Mouse (Mus musculus) lung, postnatal 0 days (tissue): Measurements from ENCODE around the gene Gm27021.

Source experiments
- CTCF ChIP-seq: IDR thresholded peaks from 2 replicates; pipeline ENCODE4 v1.5.1; 2016; ENCODE audit warnings: antibody characterized with exemption, mild to moderate bottlenecking
- EP300 ChIP-seq: IDR thresholded peaks from 2 replicates; pipeline ENCODE4 v1.6.1; 2016; ENCODE audit warnings: antibody characterized with exemption, mild to moderate bottlenecking, control low read depth

DNA sequence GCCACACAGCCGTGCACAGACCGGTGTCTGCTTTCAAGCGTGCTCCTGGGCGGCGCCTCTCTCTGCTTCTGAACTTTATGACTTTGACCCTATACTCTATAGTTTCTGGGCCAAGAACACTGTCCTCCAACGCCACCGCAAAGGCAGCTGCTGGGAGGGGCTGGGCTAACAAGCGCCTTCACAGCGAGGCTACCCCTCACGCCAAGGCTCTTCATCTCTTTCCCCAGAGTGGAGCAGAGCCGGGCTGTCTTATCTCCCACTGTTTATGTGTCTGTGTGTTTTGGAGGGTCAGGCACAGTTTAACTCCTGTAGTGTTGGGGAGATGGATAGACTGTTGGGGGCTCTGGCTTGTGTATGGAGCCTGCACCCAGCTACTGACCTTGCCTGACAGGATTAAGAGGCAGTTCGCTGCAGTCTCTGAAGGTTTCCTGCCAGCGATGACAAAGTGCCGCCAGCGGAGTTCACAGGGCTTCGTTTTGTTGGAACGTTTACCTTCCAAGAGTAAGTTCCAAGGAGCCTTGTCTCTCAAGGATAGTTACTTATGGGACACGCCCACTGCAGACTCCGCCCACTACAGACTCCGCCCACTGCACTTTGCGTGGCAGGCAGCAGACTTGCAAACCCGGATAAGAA is 26.1 kb upstream of the Gm27021 start:
- TF ChIP-seq CTCF (no peak), EP300 (no peak)
